Mouse (Mus musculus) layer of hippocampus, postnatal 14 days (tissue): ENCODE measurements around the gene Krtap1-5. TPM values are rescaled to one million over a fixed set of nuclear protein-coding genes. Genes with fewer than 3 reads are reported as not detected.

Experiments
- DNase-seq, 2 experiments: peaks; one replicate each; pipeline ENCODE4 v3.0.0; 2021 to 2022; ENCODE audit warnings: low spot score in 2 of 2, mixed read lengths in 1 of 2
- total RNA-seq, 2 experiments: library from RNA; stranded (reverse); gene quantifications; 2 replicates each; pipeline ENCODE4 v1.2.3; 2021

Krtap1-5 gene
- total RNA-seq, 2 experiments from 2014 or later, result not detected

DNA sequence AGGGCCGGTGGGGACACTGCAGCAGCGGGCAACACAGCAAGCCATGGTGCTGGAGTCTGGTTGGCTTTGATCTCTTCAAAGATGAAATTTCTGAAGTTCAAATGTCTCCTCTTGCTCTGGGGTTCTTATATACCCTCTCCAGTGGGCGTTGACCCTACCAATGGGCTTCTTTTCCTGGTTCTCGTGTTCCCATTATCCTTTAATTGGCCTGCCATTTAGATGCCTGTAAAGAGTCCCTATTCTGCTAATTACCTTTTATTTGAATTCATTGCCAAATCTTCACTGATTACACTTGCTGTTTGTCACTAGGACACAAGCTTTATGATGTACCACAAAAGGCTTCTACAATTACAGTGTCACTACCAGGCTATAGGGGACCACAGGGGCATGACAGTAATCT is 30.1 kb downstream of the Krtap1-5 start, which contains the start of gene Krtap3-3:
Gene Krtap3-3, minus strand, starts transcription at position 101 of the 400 bp plus-strand sequence.
- no peak for DNase-seq

- no peak for DNase-seq
Observed at GRCm38 (mm10) chr11:99547892-99548291, 32.9 kb downstream of the Krtap1-5 start.

GRCm38 (mm10) chr11:99539721-99540120 is 41.1 kb downstream of the Krtap1-5 start:
- DNase-seq, result peak; percentile 16 to 26

Other genes with a start within 250 kb of the Krtap1-5 start
- gene Krt26, start 243.1 kb downstream of the Krtap1-5 start, total RNA-seq, result under 1 TPM in 1 of 2 experiments, not detected in 1; 0.14 TPM
- not detected for gene Krt27, start 229.9 kb downstream of the Krtap1-5 start, total RNA-seq
- under 1 TPM; 0.32 to 0.45 TPM for gene Krt28, start 206.1 kb downstream of the Krtap1-5 start, total RNA-seq
- gene Krt10, start 191.7 kb downstream of the Krtap1-5 start, total RNA-seq, result 10 to 100 TPM; 13.0 to 14.4 TPM
- gene Krt12, start 158.8 kb downstream of the Krtap1-5 start, total RNA-seq, result 1 to 10 TPM; 1.1 to 1.5 TPM
- gene Krt20, start 142.9 kb downstream of the Krtap1-5 start, total RNA-seq, result not detected
- not detected for gene Krt23, start 87.9 kb downstream of the Krtap1-5 start, total RNA-seq
- gene Krt39, start 59.7 kb downstream of the Krtap1-5 start, total RNA-seq, result not detected
- gene Krt40, start 37.9 kb downstream of the Krtap1-5 start, total RNA-seq, result not detected
- gene Krtap3-3, start 30.2 kb downstream of the Krtap1-5 start, total RNA-seq, result not detected
- gene Krtap3-2, start 24.2 kb downstream of the Krtap1-5 start, total RNA-seq, result not detected
- not detected for gene Gm11939, start 21.6 kb downstream of the Krtap1-5 start, total RNA-seq
- gene Krtap3-1, start 14.4 kb downstream of the Krtap1-5 start, total RNA-seq, result not detected
- not detected for gene Krtap1-4, start 2.6 kb upstream of the Krtap1-5 start, total RNA-seq
- not detected for gene Krtap1-3, start 10.3 kb upstream of the Krtap1-5 start, total RNA-seq
- gene Krtap9-3, start 17.1 kb upstream of the Krtap1-5 start, total RNA-seq, result not detected
- not detected for gene Gm11938, start 22.3 kb upstream of the Krtap1-5 start, total RNA-seq
- gene Gm11937, start 29.2 kb upstream of the Krtap1-5 start, total RNA-seq, result not detected
- gene Krtap2-4, start 33.8 kb upstream of the Krtap1-5 start, total RNA-seq, result not detected
- not detected for gene Gm11562, start 39.4 kb upstream of the Krtap1-5 start, total RNA-seq
- not detected for gene Krtap4-1, start 47.2 kb upstream of the Krtap1-5 start, total RNA-seq
- gene Krtap4-2, start 54.1 kb upstream of the Krtap1-5 start, total RNA-seq, result not detected
- not detected for gene Krtap4-7, start 63.1 kb upstream of the Krtap1-5 start, total RNA-seq
- not detected for gene Gm11555, start 69.2 kb upstream of the Krtap1-5 start, total RNA-seq
- gene Gm11563, start 77.9 kb upstream of the Krtap1-5 start, total RNA-seq, result not detected
- not detected for gene Krtap4-6, start 84.9 kb upstream of the Krtap1-5 start, total RNA-seq
- gene Gm14190, start 109.7 kb upstream of the Krtap1-5 start, total RNA-seq, result not detected
- not detected for gene Gm14180, start 153.3 kb upstream of the Krtap1-5 start, total RNA-seq
- not detected for gene Gm11595, start 191.9 kb upstream of the Krtap1-5 start, total RNA-seq
- not detected for gene Krtap4-8, start 199.7 kb upstream of the Krtap1-5 start, total RNA-seq
- not detected for gene Krtap4-9, start 204.2 kb upstream of the Krtap1-5 start, total RNA-seq
- gene Gm11596, start 212.5 kb upstream of the Krtap1-5 start, total RNA-seq, result not detected
- gene Gm11569, start 217.9 kb upstream of the Krtap1-5 start, total RNA-seq, result not detected
- gene Gm11554, start 223.4 kb upstream of the Krtap1-5 start, total RNA-seq, result not detected
- gene Krtap4-13, start 228.9 kb upstream of the Krtap1-5 start, total RNA-seq, result not detected
- gene Gm11564, start 234.7 kb upstream of the Krtap1-5 start, total RNA-seq, result not detected